Mouse (Mus musculus): ENCODE data around the gene Memo1.

GRCm38 (mm10) chr17:74194755-74195154 is 100.6 kb downstream of the Memo1 start:
- TF ChIP-seq POLR2A (IDR thresholded peaks at IDR 0.05; ENCODE audit: low read depth, low read length) (no peak), CTCF (IDR thresholded peaks at IDR 0.05; ENCODE audit: borderline replicate concordance, insufficient read depth, low read length) (no peak)
